Mouse (Mus musculus): ENCODE data around the gene Fbxw5. TPM values are rescaled to one million over a fixed set of nuclear protein-coding genes. Genes with fewer than 3 reads are reported as not detected.
A peak's percentile ranks its signal among the peaks of the same experiment; 100 is the strongest.

Gene Fbxw5
- polyA plus RNA-seq, 1 experiment = not detected

DNA sequence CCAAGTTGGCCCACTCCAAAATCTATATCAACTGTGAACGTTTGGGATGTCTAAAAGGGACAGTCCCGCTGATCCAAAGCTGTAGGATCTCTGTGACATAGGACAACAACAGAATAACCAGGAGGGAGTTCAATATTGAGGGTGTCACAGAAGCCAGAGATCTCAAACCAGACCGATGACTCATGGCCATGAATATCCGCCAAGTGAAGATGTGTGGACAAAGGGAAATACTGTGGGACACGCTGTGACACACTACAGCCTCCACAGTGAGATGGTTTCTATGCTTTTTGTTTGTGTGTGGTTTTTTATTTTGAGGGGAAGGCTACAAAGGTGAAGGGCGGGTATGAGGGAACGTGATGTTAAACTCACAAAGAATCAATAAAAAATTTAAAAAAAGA is 11.9 kb upstream of the Fbxw5 start:
- no peak overlapping the region for H3K4me3 ChIP-seq (ENCODE audit: insufficient read depth, low read depth, low read length)
- 77% methylated on average over 7 of the region's 7 CpGs for WGBS
- no peak overlapping the region for H3K27ac ChIP-seq (ENCODE audit: insufficient read depth, low read depth, low read length)
- H3K4me1 ChIP-seq (ENCODE audit: control insufficient read depth, insufficient read depth, low read length) = 0 out of 2 replicates have a peak, but pooled peaks cover 4% of the 10 kb centered on the region
- TF ChIP-seq POLR2A (IDR thresholded peaks at IDR 0.05; ENCODE audit: insufficient read depth, low read depth, low read length) = no peak
- no peak for TF ChIP-seq CTCF (IDR thresholded peaks at IDR 0.05; ENCODE audit: insufficient read depth, low read depth, low read length)

DNA sequence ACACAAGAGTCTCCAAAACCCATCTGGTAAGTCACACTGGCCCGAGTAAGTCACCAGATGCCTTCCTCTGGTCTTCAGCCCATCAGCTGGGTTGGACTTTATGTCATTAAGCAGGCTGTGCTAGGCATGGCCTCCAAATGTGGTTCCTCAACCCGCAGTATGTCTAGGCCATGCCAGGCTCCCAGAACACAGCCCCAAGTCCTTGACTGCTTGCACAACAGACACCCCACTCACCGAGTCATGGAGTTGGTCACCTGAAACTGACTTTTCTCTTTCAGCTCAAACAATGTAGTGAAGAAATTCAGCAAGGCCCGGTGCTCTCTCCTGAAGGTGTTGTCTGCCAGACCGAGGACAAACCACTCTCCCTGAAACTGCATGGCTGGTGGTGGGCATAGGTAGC is 7.6 kb upstream of the Fbxw5 start:
- 90% methylated on average over 5 of the region's 5 CpGs for WGBS
- Histone ChIP-seq H3K4me3 (ENCODE audit: insufficient read depth, low read depth, low read length) (no peak overlapping the region), H3K4me1 (ENCODE audit: control insufficient read depth, insufficient read depth, low read length) (0 out of 2 replicates have a peak, but pooled peaks cover 3% of the 10 kb centered on the region), H3K27ac (ENCODE audit: insufficient read depth, low read depth, low read length) (no peak overlapping the region)
- TF ChIP-seq POLR2A (IDR thresholded peaks at IDR 0.05; ENCODE audit: insufficient read depth, low read depth, low read length) = no peak
- TF ChIP-seq CTCF (IDR thresholded peaks at IDR 0.05; ENCODE audit: insufficient read depth, low read depth, low read length) = no peak

DNA sequence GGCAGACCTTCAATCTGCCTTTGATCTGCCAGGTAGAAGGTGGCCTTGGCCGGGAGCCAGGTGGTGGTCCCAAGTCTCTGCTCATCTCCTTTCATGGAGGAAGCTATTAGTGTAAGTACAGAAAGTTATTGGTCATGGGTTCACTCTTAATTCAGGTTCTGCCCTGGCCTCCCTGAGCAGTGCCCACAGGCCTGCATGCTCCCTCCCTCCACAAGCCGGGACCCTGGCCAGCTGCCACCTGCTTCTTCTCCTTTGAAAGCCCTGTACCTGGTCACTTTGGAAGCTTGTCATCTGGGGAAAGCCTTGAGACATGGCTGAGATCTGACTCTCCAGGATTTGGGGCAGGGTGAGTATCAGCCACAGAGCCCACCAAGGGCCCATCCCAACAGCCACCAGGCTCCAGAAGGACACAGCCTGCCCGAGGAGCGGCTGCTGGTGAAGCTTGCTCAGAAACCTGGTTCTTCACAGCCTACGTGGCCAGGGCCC is 7.0 kb upstream of the Fbxw5 start, which contains the start of gene Lcn12:
Gene Lcn12, minus strand, starts transcription at position 436 of the 486 bp plus-strand sequence.
- TF ChIP-seq CTCF (IDR thresholded peaks at IDR 0.05; ENCODE audit: insufficient read depth, low read depth, low read length) (no peak), POLR2A (IDR thresholded peaks at IDR 0.05; ENCODE audit: insufficient read depth, low read depth, low read length) (no peak)
- Histone ChIP-seq H3K4me1 (ENCODE audit: control insufficient read depth, insufficient read depth, low read length) (0 out of 2 replicates have a peak, but pooled peaks cover 3% of the 10 kb centered on the region), H3K27ac (ENCODE audit: insufficient read depth, low read depth, low read length) (no peak within 1 kb of the TSS), H3K4me3 (ENCODE audit: insufficient read depth, low read depth, low read length) (no peak within 1 kb of the TSS)
- WGBS = 87% methylated on average over 5 of the region's 5 CpGs

DNA sequence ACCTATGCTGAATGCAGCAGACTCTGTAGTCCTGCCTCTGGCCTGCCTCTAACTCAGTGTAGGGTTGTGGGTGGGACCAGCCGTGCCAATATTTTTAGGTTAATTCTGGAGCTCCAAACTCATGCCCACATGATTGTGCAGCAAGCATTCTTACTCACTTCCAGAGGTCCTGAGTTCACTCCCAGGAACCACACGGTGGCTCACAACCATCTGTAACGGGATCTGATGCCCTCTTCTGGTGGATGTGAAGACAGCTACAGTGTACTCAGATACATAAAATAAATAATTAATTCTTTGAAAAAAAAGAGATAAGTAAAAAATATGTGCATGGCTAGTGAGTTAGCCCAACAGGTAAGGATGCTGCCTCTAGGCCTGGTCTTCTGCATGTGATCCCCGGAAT is 4.1 kb upstream of the Fbxw5 start:
- Histone ChIP-seq H3K27ac (ENCODE audit: insufficient read depth, low read depth, low read length) (no peak overlapping the region), H3K4me1 (ENCODE audit: control insufficient read depth, insufficient read depth, low read length) (peaks cover 7% of the 10 kb centered on the region), H3K4me3 (ENCODE audit: insufficient read depth, low read depth, low read length) (no peak overlapping the region)
- 33% methylated on average over 4 of the region's 4 CpGs for WGBS
- TF ChIP-seq POLR2A (IDR thresholded peaks at IDR 0.05; ENCODE audit: insufficient read depth, low read depth, low read length) (no peak), CTCF (IDR thresholded peaks at IDR 0.05; ENCODE audit: insufficient read depth, low read depth, low read length) (no peak)

DNA sequence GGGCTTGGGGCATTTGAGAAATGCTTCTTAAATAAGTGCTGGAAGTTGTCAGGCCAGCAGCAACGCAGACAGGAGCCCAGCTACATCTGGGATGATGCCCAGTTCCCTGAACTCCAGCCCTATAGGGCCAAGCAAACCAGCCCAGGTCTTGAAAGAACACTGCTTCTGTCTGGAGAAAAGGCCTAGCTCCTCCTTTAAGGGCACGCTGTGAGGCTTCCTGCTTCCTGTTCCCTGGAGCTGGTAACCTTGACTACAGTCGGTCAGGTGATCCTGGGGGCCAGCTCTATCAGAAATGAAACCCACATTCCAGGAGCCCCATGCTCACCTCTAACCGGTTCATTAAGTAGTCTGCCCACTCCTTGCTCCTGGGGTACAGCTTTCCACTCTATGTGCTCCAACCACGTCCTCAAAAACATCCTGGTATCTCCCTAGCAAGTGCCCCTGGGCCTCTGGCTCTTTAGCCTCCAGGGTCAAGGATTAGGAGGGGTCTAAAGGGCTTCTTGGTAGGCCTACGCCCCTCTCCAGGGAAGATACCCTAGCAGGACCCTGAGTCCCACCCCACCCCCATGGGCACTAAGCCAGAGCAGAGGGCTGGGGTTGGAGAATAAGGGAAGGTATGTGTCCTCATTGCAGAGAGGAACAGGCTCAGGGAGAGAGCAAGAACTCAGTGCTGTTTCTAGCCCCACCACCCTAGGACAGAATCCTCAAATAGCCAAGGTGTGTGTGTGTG is 2.5 kb upstream of the Fbxw5 start:
- TF ChIP-seq POLR2A (IDR thresholded peaks at IDR 0.05; ENCODE audit: insufficient read depth, low read depth, low read length) = no peak
- TF ChIP-seq CTCF (IDR thresholded peaks at IDR 0.05; ENCODE audit: insufficient read depth, low read depth, low read length) = no peak
- Histone ChIP-seq H3K27ac (ENCODE audit: insufficient read depth, low read depth, low read length) (peak overlapping the region; percentile 25; the same call in 1 of the 2 replicates), H3K4me1 (ENCODE audit: control insufficient read depth, insufficient read depth, low read length) (peaks cover 20% of the 10 kb centered on the region), H3K4me3 (ENCODE audit: insufficient read depth, low read depth, low read length) (no peak overlapping the region)
- 50% methylated on average over 6 of the region's 6 CpGs for WGBS

DNA sequence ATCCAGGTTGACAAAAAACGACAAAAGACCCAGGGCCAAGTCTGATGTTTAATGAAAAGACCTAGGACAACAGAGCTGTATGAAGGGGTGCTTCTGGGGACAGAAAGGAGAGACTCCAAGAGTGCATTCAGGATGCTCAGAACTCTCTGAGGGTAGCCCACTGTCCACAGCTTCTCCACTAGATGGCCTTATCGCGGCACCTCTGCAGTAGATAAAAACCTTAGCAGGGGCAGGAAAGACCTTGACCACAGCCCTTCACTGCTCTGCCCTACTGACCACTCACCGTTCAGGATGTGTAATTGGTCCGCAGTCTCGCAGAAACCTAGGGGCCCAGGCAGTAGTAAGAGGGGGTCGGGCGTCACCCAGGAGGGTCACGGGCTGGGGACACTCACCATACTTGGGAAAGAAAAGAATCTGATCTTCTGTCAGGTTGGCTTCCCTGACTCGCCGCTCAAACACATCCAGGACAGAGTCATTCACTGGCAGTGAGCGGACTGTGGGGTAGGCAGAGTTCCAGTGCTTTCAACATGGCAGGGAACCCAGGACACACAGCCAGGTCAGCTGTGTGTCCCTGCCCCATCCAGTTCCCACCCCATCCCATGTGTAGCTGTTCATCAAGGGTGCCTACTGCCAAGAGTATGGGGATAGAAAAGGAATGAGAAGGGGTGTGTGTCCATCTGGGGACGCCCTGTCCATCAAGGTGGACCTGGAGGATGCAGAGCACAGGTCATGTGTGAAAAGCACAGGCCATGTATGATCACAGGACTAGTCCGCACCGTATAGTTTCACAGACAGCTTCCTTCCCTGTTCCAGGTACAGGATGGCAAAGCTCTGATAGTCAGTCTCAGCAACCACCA is 1.7 kb upstream of the Fbxw5 start:
- no peak overlapping the region for H3K27ac ChIP-seq (ENCODE audit: insufficient read depth, low read depth, low read length)
- H3K4me1 ChIP-seq (ENCODE audit: control insufficient read depth, insufficient read depth, low read length) = peaks cover 20% of the 10 kb centered on the region
- WGBS = 79% methylated on average over 15 of the region's 15 CpGs
- no peak overlapping the region for H3K4me3 ChIP-seq (ENCODE audit: insufficient read depth, low read depth, low read length)
- no peak for TF ChIP-seq POLR2A (IDR thresholded peaks at IDR 0.05; ENCODE audit: insufficient read depth, low read depth, low read length)
- no peak for TF ChIP-seq CTCF (IDR thresholded peaks at IDR 0.05; ENCODE audit: insufficient read depth, low read depth, low read length)

DNA sequence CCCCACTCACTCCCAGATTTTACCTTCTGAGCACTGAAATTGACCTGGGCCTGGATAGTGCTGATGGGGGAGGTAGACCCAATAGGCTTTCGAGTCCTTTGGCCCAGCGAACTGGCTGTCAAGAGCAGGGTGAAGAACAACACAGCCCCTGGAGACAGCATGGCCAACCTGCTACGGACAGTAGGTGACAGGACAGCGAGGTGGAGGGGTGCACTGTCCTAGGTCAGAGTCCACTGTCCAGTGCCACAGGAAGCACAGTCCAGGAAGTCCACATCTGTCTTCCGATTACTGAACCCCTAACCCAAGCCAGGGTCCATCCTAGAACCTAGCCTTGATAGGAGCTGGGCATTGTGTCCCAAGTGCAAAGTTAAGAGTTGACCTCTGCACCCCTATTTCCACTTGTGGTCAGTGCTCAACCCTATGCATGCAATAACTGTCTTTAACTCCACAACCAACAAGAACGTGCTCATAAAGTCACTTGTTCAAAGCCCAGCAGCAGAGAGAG is 427 bp upstream of the Fbxw5 start:
- Histone ChIP-seq H3K4me1 (ENCODE audit: control insufficient read depth, insufficient read depth, low read length) (peaks cover 20% of the 10 kb centered on the region), H3K4me3 (ENCODE audit: insufficient read depth, low read depth, low read length) (peak overlapping the region; percentile 38), H3K27ac (ENCODE audit: insufficient read depth, low read depth, low read length) (peak overlapping the region; percentile 79; the same call in 1 of the 2 replicates)
- TF ChIP-seq CTCF (IDR thresholded peaks at IDR 0.05; ENCODE audit: insufficient read depth, low read depth, low read length) (no peak), POLR2A (IDR thresholded peaks at IDR 0.05; ENCODE audit: insufficient read depth, low read depth, low read length) (no peak)
- 65% methylated on average over 6 of the region's 6 CpGs for WGBS

DNA sequence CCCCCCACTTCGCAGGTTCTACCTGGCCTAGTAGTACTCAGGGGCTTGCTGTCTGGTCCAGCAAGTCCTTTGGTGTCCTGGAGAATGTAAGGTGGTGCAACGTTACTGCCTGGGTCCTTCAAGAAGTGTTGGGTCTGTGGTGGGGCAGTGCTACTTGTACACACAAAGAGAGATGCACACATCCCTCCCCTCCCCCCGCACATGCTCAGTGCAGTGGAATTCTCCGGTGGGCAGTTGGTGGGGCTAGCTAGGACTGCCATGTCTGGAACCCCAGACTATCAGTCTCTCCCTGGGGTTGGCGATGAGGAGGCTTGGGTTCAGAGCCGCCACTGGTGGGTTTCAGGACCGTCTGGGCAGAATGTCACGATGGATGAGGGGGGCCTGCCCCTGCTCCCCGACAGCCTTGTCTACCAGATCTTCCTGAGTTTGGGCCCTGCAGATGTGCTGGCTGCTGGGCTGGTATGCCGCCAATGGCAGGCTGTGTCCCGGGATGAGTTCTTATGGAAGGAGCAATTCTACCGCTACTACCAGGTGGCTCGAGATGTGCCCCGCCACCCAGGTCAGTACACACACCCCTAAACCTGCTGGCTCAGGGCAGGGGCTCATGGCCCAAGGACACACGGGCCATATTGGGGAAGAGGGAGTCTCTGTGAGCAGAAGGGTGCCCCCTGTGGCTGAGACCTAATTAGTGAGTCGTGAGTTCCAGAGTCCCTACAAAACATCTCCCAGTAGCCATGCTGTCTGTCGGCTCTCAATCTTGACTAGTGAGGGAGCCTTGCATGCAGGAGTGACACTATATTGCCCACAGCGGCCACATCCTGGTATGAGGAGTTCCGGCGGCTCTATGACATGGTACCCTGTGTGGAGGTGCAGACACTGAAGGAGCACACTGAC is 1.3 kb downstream of the Fbxw5 start, which contains the start of gene C8g:
Gene C8g, minus strand, starts transcription at position 127 of the 894 bp plus-strand sequence.
- peak within 1 kb of the TSS; percentile 75; the same call in 1 of the 2 replicates for H3K27ac ChIP-seq (ENCODE audit: insufficient read depth, low read depth, low read length)
- 70% methylated on average over 20 of the region's 20 CpGs for WGBS
- H3K4me1 ChIP-seq (ENCODE audit: control insufficient read depth, insufficient read depth, low read length) = peaks cover 20% of the 10 kb centered on the region
- peak within 1 kb of the TSS; percentile 94 for H3K4me3 ChIP-seq (ENCODE audit: insufficient read depth, low read depth, low read length)
- 0 out of 2 replicates have a peak, but pooled peaks have one; percentile 22 for TF ChIP-seq POLR2A (IDR thresholded peaks at IDR 0.05; ENCODE audit: insufficient read depth, low read depth, low read length)
- TF ChIP-seq CTCF (IDR thresholded peaks at IDR 0.05; ENCODE audit: insufficient read depth, low read depth, low read length) = no peak

Data from olfactory bulb, adult 2 months (tissue).